Mouse (Mus musculus): ENCODE data around the gene Aacs. TPM values are rescaled to one million over a fixed set of nuclear protein-coding genes. Genes with fewer than 3 reads are reported as not detected.

Gene Aacs
- polyA plus RNA-seq, 1 experiment from 2014 or later = 36.8 TPM

GRCm38 (mm10) chr5:125467261-125467660, 8.4 kb upstream of the Aacs start:
- Histone ChIP-seq H3K27me3 (no peaks in the 10 kb centered on the region), H3K4me2 (no peak overlapping the region), H3K4me1 (peaks cover 6% of the 10 kb centered on the region), H3K4me3 (no peak overlapping the region), H3K9me3 (no peaks in the 10 kb centered on the region), H3K36me3 (no peaks in the 10 kb centered on the region), H3K27ac (no peak overlapping the region), H3K9ac (no peak overlapping the region)
- 80% methylated on average over 14 of the region's 14 CpGs for WGBS
- ATAC-seq (ENCODE audit: borderline replicate concordance, extremely low read depth, low FRiP score, low TSS enrichment) = no peak

GRCm38 (mm10) chr5:125470713-125471112, 4.9 kb upstream of the Aacs start:
- no peaks in the 10 kb centered on the region for H3K4me1 ChIP-seq
- H3K4me3 ChIP-seq = no peak overlapping the region
- H3K4me2 ChIP-seq = no peak overlapping the region
- no peaks in the 10 kb centered on the region for H3K36me3 ChIP-seq
- ATAC-seq (ENCODE audit: borderline replicate concordance, extremely low read depth, low FRiP score, low TSS enrichment) = no peak
- H3K27me3 ChIP-seq = no peaks in the 10 kb centered on the region
- WGBS = 85% methylated on average over 4 of the region's 4 CpGs
- no peak overlapping the region for H3K9ac ChIP-seq
- no peaks in the 10 kb centered on the region for H3K9me3 ChIP-seq
- no peak overlapping the region for H3K27ac ChIP-seq

GRCm38 (mm10) chr5:125472796-125473475, 2.7 kb upstream of the Aacs start:
- H3K36me3 ChIP-seq = no peaks in the 10 kb centered on the region
- H3K9me3 ChIP-seq = no peaks in the 10 kb centered on the region
- H3K27me3 ChIP-seq = no peaks in the 10 kb centered on the region
- peaks cover 19% of the 10 kb centered on the region for H3K4me1 ChIP-seq
- H3K27ac ChIP-seq = no peak overlapping the region
- no peak for ATAC-seq (ENCODE audit: borderline replicate concordance, extremely low read depth, low FRiP score, low TSS enrichment)
- no peak overlapping the region for H3K4me2 ChIP-seq
- H3K4me3 ChIP-seq = no peak overlapping the region
- no peak overlapping the region for H3K9ac ChIP-seq
- 67% methylated on average over 9 of the region's 9 CpGs for WGBS

- Histone ChIP-seq H3K27ac (no peak overlapping the region), H3K4me1 (peaks cover 22% of the 10 kb centered on the region), H3K27me3 (no peaks in the 10 kb centered on the region), H3K36me3 (no peaks in the 10 kb centered on the region), H3K9ac (0 out of 2 replicates have a peak overlapping the region, but pooled peaks have one; percentile 14), H3K4me2 (peak overlapping the region; percentile 91), H3K4me3 (peak overlapping the region; percentile 75), H3K9me3 (no peaks in the 10 kb centered on the region)
- no peak for ATAC-seq (ENCODE audit: borderline replicate concordance, extremely low read depth, low FRiP score, low TSS enrichment)
- WGBS = 59% methylated on average over 12 of the region's 12 CpGs
Observed at GRCm38 (mm10) chr5:125475030-125475429, 584 bp upstream of the Aacs start.

GRCm38 (mm10) chr5:125476286-125476625, 642 bp downstream of the Aacs start:
- no peak; the same call in 1 of the 2 replicates for ATAC-seq (ENCODE audit: borderline replicate concordance, extremely low read depth, low FRiP score, low TSS enrichment)
- Histone ChIP-seq H3K9ac (peak overlapping the region; percentile 73), H3K9me3 (no peaks in the 10 kb centered on the region), H3K27me3 (no peaks in the 10 kb centered on the region), H3K27ac (0 out of 2 replicates have a peak overlapping the region, but pooled peaks have one; percentile 39), H3K36me3 (no peaks in the 10 kb centered on the region), H3K4me3 (peak overlapping the region; percentile 75), H3K4me2 (peak overlapping the region; percentile 91), H3K4me1 (peaks cover 22% of the 10 kb centered on the region)
- WGBS = 6% methylated on average over 5 of the region's 5 CpGs

- H3K4me2 ChIP-seq = peak overlapping the region; percentile 91
- H3K9me3 ChIP-seq = no peaks in the 10 kb centered on the region
- H3K36me3 ChIP-seq = no peaks in the 10 kb centered on the region
- peaks cover 22% of the 10 kb centered on the region for H3K4me1 ChIP-seq
- 57% methylated on average over 7 of the region's 7 CpGs for WGBS
- peak overlapping the region; percentile 73 for H3K9ac ChIP-seq
- no peaks in the 10 kb centered on the region for H3K27me3 ChIP-seq
- no peak for ATAC-seq (ENCODE audit: borderline replicate concordance, extremely low read depth, low FRiP score, low TSS enrichment)
- peak overlapping the region; percentile 75 for H3K4me3 ChIP-seq
- no peak overlapping the region for H3K27ac ChIP-seq
Observed at GRCm38 (mm10) chr5:125476799-125477198, 1.2 kb downstream of the Aacs start.

GRCm38 (mm10) chr5:125477533-125477932, 1.9 kb downstream of the Aacs start:
- peak overlapping the region; percentile 91 for H3K4me2 ChIP-seq
- no peak for ATAC-seq (ENCODE audit: borderline replicate concordance, extremely low read depth, low FRiP score, low TSS enrichment)
- no peaks in the 10 kb centered on the region for H3K9me3 ChIP-seq
- H3K27ac ChIP-seq = no peak overlapping the region
- H3K9ac ChIP-seq = no peak overlapping the region
- H3K36me3 ChIP-seq = no peaks in the 10 kb centered on the region; the same call in 1 of the 2 replicates
- H3K4me3 ChIP-seq = no peak overlapping the region
- H3K27me3 ChIP-seq = no peaks in the 10 kb centered on the region
- 57% methylated on average over 7 of the region's 7 CpGs for WGBS
- peaks cover 22% of the 10 kb centered on the region for H3K4me1 ChIP-seq

- no peak overlapping the region for H3K27ac ChIP-seq
- peaks cover 4% of the 10 kb centered on the region; the same call in 1 of the 2 replicates for H3K36me3 ChIP-seq
- H3K27me3 ChIP-seq = no peaks in the 10 kb centered on the region
- H3K9me3 ChIP-seq = no peaks in the 10 kb centered on the region
- H3K4me2 ChIP-seq = no peak overlapping the region
- ATAC-seq (ENCODE audit: borderline replicate concordance, extremely low read depth, low FRiP score, low TSS enrichment) = no peak
- no peak overlapping the region for H3K9ac ChIP-seq
- no peak overlapping the region for H3K4me3 ChIP-seq
- WGBS = 79% methylated on average over 7 of the region's 7 CpGs
- peaks cover 22% of the 10 kb centered on the region for H3K4me1 ChIP-seq
Observed at GRCm38 (mm10) chr5:125478037-125478436, 2.4 kb downstream of the Aacs start.

GRCm38 (mm10) chr5:125479376-125479775, 3.8 kb downstream of the Aacs start:
- Histone ChIP-seq H3K27ac (no peak overlapping the region), H3K4me2 (no peak overlapping the region), H3K36me3 (peaks cover 10% of the 10 kb centered on the region), H3K9ac (no peak overlapping the region), H3K9me3 (no peaks in the 10 kb centered on the region), H3K27me3 (no peaks in the 10 kb centered on the region), H3K4me3 (no peak overlapping the region), H3K4me1 (peaks cover 22% of the 10 kb centered on the region)
- no peak for ATAC-seq (ENCODE audit: borderline replicate concordance, extremely low read depth, low FRiP score, low TSS enrichment)
- WGBS = 84% methylated on average over 3 of the region's 3 CpGs

- H3K27me3 ChIP-seq = no peaks in the 10 kb centered on the region
- peaks cover 22% of the 10 kb centered on the region for H3K4me1 ChIP-seq
- H3K4me3 ChIP-seq = no peak overlapping the region
- no peak for ATAC-seq (ENCODE audit: borderline replicate concordance, extremely low read depth, low FRiP score, low TSS enrichment)
- no peaks in the 10 kb centered on the region for H3K9me3 ChIP-seq
- no peak overlapping the region for H3K4me2 ChIP-seq
- WGBS = 73% methylated on average over 11 of the region's 11 CpGs
- no peak overlapping the region for H3K9ac ChIP-seq
- no peak overlapping the region for H3K27ac ChIP-seq
- H3K36me3 ChIP-seq = peaks cover 15% of the 10 kb centered on the region
Observed at GRCm38 (mm10) chr5:125480434-125481231, 5.0 kb downstream of the Aacs start.

GRCm38 (mm10) chr5:125482474-125482873, 6.9 kb downstream of the Aacs start:
- H3K9ac ChIP-seq = no peak overlapping the region
- no peak overlapping the region for H3K27ac ChIP-seq
- no peaks in the 10 kb centered on the region for H3K27me3 ChIP-seq
- WGBS = 89% methylated on average over 7 of the region's 7 CpGs
- H3K4me1 ChIP-seq = peaks cover 6% of the 10 kb centered on the region
- peaks cover 15% of the 10 kb centered on the region for H3K36me3 ChIP-seq
- H3K4me2 ChIP-seq = no peak overlapping the region
- ATAC-seq (ENCODE audit: borderline replicate concordance, extremely low read depth, low FRiP score, low TSS enrichment) = no peak
- no peaks in the 10 kb centered on the region for H3K9me3 ChIP-seq
- H3K4me3 ChIP-seq = no peak overlapping the region

All from lung, embryonic 15.5 days (tissue).